Mouse (Mus musculus): Measurements from ENCODE around the gene Smarcd2. TPM values are rescaled to one million over a fixed set of nuclear protein-coding genes. Genes with fewer than 3 reads are reported as not detected.

Gene Smarcd2
- polyA plus RNA-seq, 1 experiment = 101 TPM

DNA sequence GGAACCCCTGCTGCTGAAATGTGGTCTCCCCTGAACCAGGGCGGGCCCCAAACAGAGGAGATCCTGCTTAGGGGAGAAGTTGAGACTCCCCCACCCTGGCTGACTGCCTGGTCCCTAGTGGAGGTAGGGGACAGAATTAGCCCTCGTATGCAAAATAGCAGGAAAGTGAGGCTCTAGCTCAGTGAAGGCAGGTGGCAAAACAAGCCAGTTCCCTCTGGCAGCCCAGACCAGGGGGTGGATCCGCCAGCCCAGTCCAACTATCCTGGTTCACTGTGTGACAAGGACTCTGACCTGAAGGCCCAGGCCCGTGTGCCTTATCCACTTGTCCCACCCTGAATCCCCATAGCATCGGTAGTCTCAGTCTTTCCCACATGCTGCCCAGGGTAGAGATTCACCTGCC, 37.4 kb upstream of the Smarcd2 start:
- WGBS = 65% methylated on average over 5 of the region's 5 CpGs
- Histone ChIP-seq H3K36me3 (ENCODE audit: control insufficient read depth, insufficient read depth, low read length) (no peaks in the 10 kb centered on the region), H3K27me3 (ENCODE audit: control insufficient read depth, insufficient read depth, low read length) (no peaks in the 10 kb centered on the region), H3K27ac (ENCODE audit: insufficient read depth, low read depth, low read length) (peak overlapping the region; percentile 69; the same call in 1 of the 2 replicates), H3K4me1 (ENCODE audit: control insufficient read depth, insufficient read depth, insufficient read length, low read length) (peaks cover 16% of the 10 kb centered on the region), H3K4me3 (ENCODE audit: low read depth, low read length) (no peak overlapping the region)
- no peak for TF ChIP-seq CTCF (IDR thresholded peaks at IDR 0.05; ENCODE audit: extremely low read depth, insufficient read length, insufficient replicate concordance, low read depth, low read length)
- TF ChIP-seq POLR2A (IDR thresholded peaks at IDR 0.05; ENCODE audit: low read depth, low read length) = no peak

DNA sequence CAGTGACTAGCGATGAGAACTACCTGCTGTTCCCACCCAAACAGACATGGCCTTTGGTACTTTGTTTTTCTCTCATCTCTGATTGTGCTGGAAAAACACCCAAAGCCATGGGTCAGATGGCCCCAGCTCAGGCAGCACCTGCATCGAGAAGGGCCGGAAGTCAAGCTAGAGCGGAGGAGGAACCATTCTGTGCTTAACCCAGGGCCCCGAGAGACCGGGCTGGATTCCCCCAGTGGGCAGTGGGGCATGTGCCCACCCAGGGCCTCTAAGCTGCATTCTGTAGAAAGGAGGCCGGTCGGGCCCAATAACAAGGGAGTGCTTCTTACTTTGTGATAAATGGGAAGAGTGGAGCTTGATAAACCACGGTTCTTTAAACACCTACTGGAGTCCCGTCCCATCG, 35.4 kb upstream of the Smarcd2 start:
- H3K4me3 ChIP-seq (ENCODE audit: low read depth, low read length) = no peak overlapping the region
- H3K27me3 ChIP-seq (ENCODE audit: control insufficient read depth, insufficient read depth, low read length) = no peaks in the 10 kb centered on the region
- no peaks in the 10 kb centered on the region for H3K36me3 ChIP-seq (ENCODE audit: control insufficient read depth, insufficient read depth, low read length)
- TF ChIP-seq POLR2A (IDR thresholded peaks at IDR 0.05; ENCODE audit: low read depth, low read length) (no peak), CTCF (IDR thresholded peaks at IDR 0.05; ENCODE audit: extremely low read depth, insufficient read length, insufficient replicate concordance, low read depth, low read length) (no peak)
- no peak overlapping the region for H3K27ac ChIP-seq (ENCODE audit: insufficient read depth, low read depth, low read length)
- peaks cover 8% of the 10 kb centered on the region for H3K4me1 ChIP-seq (ENCODE audit: control insufficient read depth, insufficient read depth, insufficient read length, low read length)
- WGBS = 81% methylated on average over 11 of the region's 11 CpGs

DNA sequence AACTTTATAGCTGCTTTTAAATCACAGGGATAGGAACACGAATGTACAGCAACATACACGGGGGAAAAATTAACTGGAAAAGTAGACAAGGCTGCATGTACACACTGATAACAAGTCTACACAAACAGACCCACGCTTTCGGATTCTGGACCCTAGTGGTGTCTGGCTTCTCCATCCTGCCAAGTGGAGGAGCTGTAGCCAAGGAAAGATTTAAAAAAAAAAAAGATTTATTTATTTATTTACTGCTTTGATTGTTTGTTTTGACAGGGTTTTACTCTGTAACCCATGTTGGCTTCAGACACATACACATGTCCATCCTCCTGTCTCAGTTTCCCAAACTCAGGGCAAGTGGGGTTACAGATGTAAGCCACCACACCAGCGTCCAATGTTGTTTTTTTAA, 34.7 kb upstream of the Smarcd2 start:
- TF ChIP-seq POLR2A (IDR thresholded peaks at IDR 0.05; ENCODE audit: low read depth, low read length) (no peak), CTCF (IDR thresholded peaks at IDR 0.05; ENCODE audit: extremely low read depth, insufficient read length, insufficient replicate concordance, low read depth, low read length) (no peak)
- 43% methylated on average over 5 of the region's 5 CpGs for WGBS
- H3K27ac ChIP-seq (ENCODE audit: insufficient read depth, low read depth, low read length) = no peak overlapping the region
- H3K27me3 ChIP-seq (ENCODE audit: control insufficient read depth, insufficient read depth, low read length) = no peaks in the 10 kb centered on the region
- H3K4me3 ChIP-seq (ENCODE audit: low read depth, low read length) = no peak overlapping the region
- peaks cover 1% of the 10 kb centered on the region; the same call in 1 of the 2 replicates for H3K4me1 ChIP-seq (ENCODE audit: control insufficient read depth, insufficient read depth, insufficient read length, low read length)
- H3K36me3 ChIP-seq (ENCODE audit: control insufficient read depth, insufficient read depth, low read length) = no peaks in the 10 kb centered on the region

DNA sequence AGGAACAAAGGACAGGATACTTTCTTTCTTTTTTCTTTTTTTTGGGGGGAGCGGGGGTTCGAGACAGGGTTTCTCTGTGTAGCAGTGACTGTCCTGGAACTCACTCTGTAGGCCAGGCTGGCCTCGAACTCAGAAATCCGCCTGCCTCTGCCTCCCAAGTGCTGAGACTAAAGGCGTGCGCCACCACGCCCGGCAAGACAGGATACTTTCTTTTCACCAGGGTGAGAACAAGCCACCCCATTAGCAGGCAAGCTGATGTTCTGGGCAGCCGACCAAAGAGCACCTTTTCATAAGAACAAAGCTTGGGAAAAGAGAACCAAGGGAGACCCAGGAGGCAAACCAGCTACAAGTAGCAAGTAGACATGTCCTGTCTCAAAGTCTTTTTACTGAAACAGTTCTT, 34.0 kb upstream of the Smarcd2 start:
- H3K36me3 ChIP-seq (ENCODE audit: control insufficient read depth, insufficient read depth, low read length) = no peaks in the 10 kb centered on the region
- no peak overlapping the region for H3K4me3 ChIP-seq (ENCODE audit: low read depth, low read length)
- TF ChIP-seq POLR2A (IDR thresholded peaks at IDR 0.05; ENCODE audit: low read depth, low read length) (no peak), CTCF (IDR thresholded peaks at IDR 0.05; ENCODE audit: extremely low read depth, insufficient read length, insufficient replicate concordance, low read depth, low read length) (no peak)
- no peaks in the 10 kb centered on the region for H3K27me3 ChIP-seq (ENCODE audit: control insufficient read depth, insufficient read depth, low read length)
- WGBS = 70% methylated on average over 9 of the region's 9 CpGs
- H3K27ac ChIP-seq (ENCODE audit: insufficient read depth, low read depth, low read length) = no peak overlapping the region
- no peaks in the 10 kb centered on the region; the same call in 1 of the 2 replicates for H3K4me1 ChIP-seq (ENCODE audit: control insufficient read depth, insufficient read depth, insufficient read length, low read length)

DNA sequence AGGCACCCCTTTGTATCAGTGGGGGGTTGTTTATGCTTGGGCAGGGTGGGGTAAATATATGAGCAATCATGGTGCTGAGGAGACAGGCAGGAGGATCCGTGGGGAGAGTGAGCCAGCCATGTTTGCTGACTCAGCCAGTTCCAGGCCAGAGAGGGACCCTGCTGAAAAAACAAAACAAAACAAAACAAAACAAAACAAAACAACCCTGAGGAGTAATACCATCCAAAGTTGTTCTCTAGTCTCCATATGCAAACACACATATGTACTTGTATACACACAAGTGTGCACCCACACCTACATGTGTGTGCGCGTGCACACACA, 33.3 kb upstream of the Smarcd2 start:
- Histone ChIP-seq H3K27ac (ENCODE audit: insufficient read depth, low read depth, low read length) (no peak overlapping the region), H3K4me3 (ENCODE audit: low read depth, low read length) (no peak overlapping the region), H3K4me1 (ENCODE audit: control insufficient read depth, insufficient read depth, insufficient read length, low read length) (no peaks in the 10 kb centered on the region; the same call in 1 of the 2 replicates), H3K27me3 (ENCODE audit: control insufficient read depth, insufficient read depth, low read length) (no peaks in the 10 kb centered on the region), H3K36me3 (ENCODE audit: control insufficient read depth, insufficient read depth, low read length) (no peaks in the 10 kb centered on the region)
- TF ChIP-seq CTCF (IDR thresholded peaks at IDR 0.05; ENCODE audit: extremely low read depth, insufficient read length, insufficient replicate concordance, low read depth, low read length) (no peak), POLR2A (IDR thresholded peaks at IDR 0.05; ENCODE audit: low read depth, low read length) (no peak)
- 91% methylated on average over 3 of the region's 3 CpGs for WGBS

DNA sequence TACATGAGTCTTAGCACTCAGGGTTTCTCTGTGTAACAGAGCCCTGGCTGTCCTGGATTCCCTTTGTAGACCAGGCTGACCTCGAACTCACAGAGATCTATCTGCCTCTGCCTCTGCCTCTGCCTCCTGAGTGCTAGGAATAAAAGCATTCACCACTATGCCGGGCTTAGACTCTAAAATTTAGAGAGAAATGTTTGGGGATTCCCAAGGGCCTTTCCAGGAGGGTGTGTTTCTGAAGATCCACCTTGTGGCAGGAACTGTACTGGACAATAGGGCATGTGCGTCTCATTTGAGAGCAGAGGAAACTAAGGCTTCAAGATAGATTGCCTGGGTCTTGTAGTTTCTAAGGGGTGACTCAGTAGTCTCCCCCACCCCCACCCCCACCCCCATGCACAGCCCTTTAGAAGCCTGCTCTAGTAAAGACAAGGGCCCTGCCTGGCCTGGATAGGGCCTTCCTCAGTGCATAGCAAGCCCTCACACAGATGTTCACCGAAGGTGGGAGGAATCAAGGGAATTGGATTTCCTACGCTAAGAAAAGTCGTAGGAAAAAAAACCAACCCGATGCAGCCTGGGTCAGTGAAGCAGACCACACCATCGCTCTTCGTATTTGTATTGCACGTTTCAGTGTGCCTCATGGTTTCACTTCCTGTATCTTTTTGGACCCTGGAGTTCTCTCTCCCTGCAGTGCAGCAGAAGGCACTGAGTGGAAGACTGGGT, 32.7 kb upstream of the Smarcd2 start:
- H3K36me3 ChIP-seq (ENCODE audit: control insufficient read depth, insufficient read depth, low read length) = no peaks in the 10 kb centered on the region
- 0 out of 2 replicates have a peak overlapping the region, but pooled peaks have one; percentile 11 for H3K27ac ChIP-seq (ENCODE audit: insufficient read depth, low read depth, low read length)
- H3K4me1 ChIP-seq (ENCODE audit: control insufficient read depth, insufficient read depth, insufficient read length, low read length) = no peaks in the 10 kb centered on the region; the same call in 1 of the 2 replicates
- no peaks in the 10 kb centered on the region for H3K27me3 ChIP-seq (ENCODE audit: control insufficient read depth, insufficient read depth, low read length)
- no peak overlapping the region for H3K4me3 ChIP-seq (ENCODE audit: low read depth, low read length)
- TF ChIP-seq CTCF (IDR thresholded peaks at IDR 0.05; ENCODE audit: extremely low read depth, insufficient read length, insufficient replicate concordance, low read depth, low read length) (no peak), POLR2A (IDR thresholded peaks at IDR 0.05; ENCODE audit: low read depth, low read length) (no peak)
- 71% methylated on average over 10 of the region's 10 CpGs for WGBS

DNA sequence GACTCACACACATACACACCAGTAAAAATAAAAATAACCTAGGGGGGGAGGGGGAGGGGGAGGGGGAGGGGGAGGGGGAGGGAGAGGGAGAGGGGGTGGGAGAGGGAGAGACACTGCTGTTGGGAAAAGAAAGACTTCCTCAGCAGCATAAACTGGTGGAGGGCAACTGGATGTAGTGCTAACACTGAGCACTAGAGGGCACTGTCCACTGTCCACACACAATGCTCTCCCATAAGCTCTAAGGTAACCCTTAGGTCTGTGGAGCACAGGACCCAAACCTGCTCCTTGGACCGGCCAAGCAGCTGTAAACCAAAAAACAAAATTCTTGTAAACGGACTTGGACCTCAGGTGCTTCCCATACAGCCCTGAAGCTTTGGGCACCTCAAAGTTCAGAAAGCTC, 29.9 kb upstream of the Smarcd2 start:
- no peak for TF ChIP-seq POLR2A (IDR thresholded peaks at IDR 0.05; ENCODE audit: low read depth, low read length)
- peak; percentile 77; the same call in 1 of the 2 replicates for TF ChIP-seq CTCF (IDR thresholded peaks at IDR 0.05; ENCODE audit: extremely low read depth, insufficient read length, insufficient replicate concordance, low read depth, low read length)
- WGBS = 2% methylated on average over 2 of the region's 2 CpGs
- H3K27ac ChIP-seq (ENCODE audit: insufficient read depth, low read depth, low read length) = no peak overlapping the region
- H3K27me3 ChIP-seq (ENCODE audit: control insufficient read depth, insufficient read depth, low read length) = no peaks in the 10 kb centered on the region
- no peaks in the 10 kb centered on the region for H3K36me3 ChIP-seq (ENCODE audit: control insufficient read depth, insufficient read depth, low read length)
- no peaks in the 10 kb centered on the region; the same call in 1 of the 2 replicates for H3K4me1 ChIP-seq (ENCODE audit: control insufficient read depth, insufficient read depth, insufficient read length, low read length)
- no peak overlapping the region for H3K4me3 ChIP-seq (ENCODE audit: low read depth, low read length)
